Mouse (Mus musculus): Measurements from ENCODE around the gene Rpl22. TPM values are rescaled to one million over a fixed set of nuclear protein-coding genes. Genes with fewer than 3 reads are reported as not detected.

Rpl22 gene
- 41.7 and 89.7 TPM in 2 replicates for polyA plus RNA-seq (2012; rRNA removed; ENCODE audit: low replicate concordance)

DNA sequence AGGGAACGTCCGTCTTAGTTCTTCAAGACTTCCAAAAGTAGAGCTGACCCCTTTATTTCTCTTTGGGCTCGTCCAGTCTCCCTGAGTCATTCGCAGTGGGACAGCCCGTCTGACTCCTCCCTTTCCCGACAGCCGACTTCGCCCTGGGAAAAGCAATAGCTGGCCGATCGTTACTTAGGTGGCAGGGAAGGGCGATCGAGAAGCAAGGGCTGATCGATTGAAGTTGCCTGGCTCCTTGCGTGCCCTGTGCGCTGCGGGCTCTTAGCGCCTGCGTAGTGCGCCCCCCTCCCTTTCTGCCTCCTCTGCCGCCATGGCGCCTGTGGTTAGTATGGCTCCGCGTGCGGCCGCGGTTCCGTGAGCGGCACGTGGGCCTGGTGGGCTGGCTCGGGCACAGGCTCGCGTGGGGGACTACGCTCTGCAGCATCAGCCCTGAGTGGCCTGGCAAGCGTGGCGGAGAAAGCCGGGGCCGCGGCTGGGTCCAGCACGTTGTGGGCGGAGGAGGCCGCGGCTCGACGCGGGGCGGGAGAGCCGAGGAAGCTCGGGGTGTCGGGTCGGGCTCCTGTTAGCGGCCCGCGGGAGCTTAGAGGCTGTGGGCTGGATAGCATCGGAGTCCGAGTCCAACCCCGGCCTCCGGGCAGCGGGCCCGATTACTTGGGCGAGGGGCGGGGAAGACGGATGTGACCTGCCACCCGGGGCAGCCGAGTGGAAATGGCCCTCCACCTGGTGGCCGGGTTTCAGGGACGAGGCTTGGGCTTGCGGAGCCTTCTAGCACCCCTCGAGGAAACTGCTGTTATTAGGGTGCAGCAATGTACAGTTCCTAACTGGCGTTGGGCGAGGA, at the start of gene Rpl22:
Rpl22 (plus strand) TSS at position 169 of the 838 bp plus-strand sequence.

GRCm38 (mm10) chr4:152291562-152291961, 34.0 kb upstream of the Rpl22 start, which contains the start of gene Hes3:
Gene Hes3, minus strand, starts transcription at chr4:152291662.

DNA sequence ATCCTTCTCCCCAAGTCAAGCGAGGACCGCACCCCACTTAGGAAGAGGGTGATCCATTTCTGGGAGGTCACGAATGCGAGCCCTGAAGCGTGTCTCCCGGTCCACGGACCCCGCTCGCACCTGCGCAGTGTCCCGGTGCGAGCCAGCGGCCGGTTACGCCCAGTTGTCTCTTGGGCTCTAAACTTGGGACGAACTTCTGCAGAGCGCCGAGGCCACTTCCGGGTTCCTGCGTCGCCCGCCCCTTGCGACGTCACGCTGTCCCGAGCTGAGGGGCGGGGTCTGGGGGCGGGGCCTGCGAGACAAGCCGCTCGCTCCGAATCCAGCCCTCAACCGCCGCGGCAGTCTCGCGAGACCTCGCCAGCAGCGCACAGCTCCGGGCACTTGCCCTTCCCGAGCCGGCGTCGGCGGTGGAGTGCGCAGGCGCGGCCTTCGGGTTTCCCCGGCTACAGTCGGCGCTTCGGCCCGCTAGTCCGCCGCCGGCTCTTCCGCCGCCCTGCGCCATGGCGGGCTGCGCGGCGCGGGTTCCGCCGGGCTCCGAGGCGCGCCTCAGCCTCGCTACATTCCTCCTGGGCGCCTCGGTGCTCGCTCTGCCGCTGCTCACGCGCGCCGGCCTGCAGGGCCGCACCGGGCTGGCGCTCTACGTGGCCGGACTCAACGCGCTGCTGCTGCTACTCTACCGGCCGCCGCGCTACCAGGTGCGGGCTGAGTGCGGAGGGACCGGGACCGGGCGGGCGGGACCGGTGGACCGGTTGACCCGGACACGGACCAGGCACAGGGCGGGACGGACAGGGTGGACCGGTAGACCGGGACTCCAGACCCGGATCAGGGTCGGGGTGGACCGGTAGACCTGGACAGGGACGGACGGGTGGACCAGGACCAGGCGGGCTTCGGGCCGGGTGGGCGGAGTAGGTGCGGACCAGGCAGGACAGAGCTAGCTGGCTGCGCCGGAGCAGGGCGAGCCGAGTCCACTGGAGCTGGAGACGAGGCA, 28.4 kb upstream of the Rpl22 start, which contains the start of gene Icmt:
Icmt (plus strand) TSS at position 354 of the 988 bp plus-strand sequence.

DNA sequence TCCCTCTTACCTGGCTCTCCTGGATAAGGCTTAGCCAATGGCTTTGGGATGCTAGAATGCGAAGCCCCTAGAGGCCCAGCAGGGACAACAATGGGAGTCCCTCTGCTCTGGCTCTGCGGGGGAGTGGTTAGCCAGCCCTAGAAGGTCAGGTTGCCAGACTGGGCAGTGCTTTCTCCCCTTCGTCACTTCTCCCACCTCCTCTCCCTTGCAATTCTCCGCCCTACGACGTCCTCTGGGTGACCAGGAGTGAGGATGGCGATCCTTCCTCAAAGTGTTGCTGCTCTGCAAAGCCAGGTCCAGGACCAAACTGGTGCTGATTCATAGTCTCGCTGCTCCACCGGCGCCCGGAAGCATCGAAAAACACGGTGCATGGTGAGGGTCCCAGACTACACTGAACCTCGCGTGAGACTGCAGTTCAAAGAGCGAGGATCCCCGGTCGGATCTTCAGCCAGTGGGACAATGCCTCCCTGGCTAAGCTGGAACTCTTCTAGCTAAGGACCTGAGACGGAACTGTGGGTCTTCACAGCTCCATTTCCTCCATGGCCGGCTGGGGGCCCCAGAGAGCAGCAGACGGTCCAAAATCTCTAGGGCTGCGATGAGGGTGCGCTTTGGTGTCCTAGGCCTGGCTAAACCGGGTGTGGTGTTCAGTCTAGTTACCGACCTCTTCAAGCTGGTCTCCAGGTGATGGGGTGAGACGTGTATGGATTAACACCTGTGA, 6.9 kb upstream of the Rpl22 start, which contains the start of gene Rnf207:
Rnf207 (minus strand) TSS at position 477 of the 718 bp plus-strand sequence.

GRCm38 (mm10) chr4:152338419-152339292, 13.1 kb downstream of the Rpl22 start, which contains the start of gene Chd5:
Gene Chd5, plus strand, starts transcription at chr4:152338651.

Other genes with a start within 250 kb of the Rpl22 start
- gene Tnfrsf25, start 209.8 kb upstream of the Rpl22 start, polyA plus RNA-seq (2012; rRNA removed; ENCODE audit: low replicate concordance) = 7.3 and 12.8 TPM in 2 replicates
- 1.2 and 4.9 TPM in 2 replicates for gene Espn, start 173.4 kb upstream of the Rpl22 start, polyA plus RNA-seq (2012; rRNA removed; ENCODE audit: low replicate concordance)
- 0.14 TPM in 1 of 2 replicates, not detected in the other for gene Hes2, start 166.9 kb upstream of the Rpl22 start, polyA plus RNA-seq (2012; rRNA removed; ENCODE audit: low replicate concordance)
- gene Acot7, start 147.6 kb upstream of the Rpl22 start, polyA plus RNA-seq (2012; rRNA removed; ENCODE audit: low replicate concordance) = 32.2 and 38.4 TPM in 2 replicates
- gene Gpr153, start 51.5 kb upstream of the Rpl22 start, polyA plus RNA-seq (2012; rRNA removed; ENCODE audit: low replicate concordance) = 19.5 and 68.5 TPM in 2 replicates
- not detected in 2 replicates for gene Hes3, start 34.1 kb upstream of the Rpl22 start, polyA plus RNA-seq (2012; rRNA removed; ENCODE audit: low replicate concordance)
- gene Icmt, start 28.5 kb upstream of the Rpl22 start, polyA plus RNA-seq (2012; rRNA removed; ENCODE audit: low replicate concordance) = 26.9 and 41.0 TPM in 2 replicates
- 0.62 and 6.2 TPM in 2 replicates for gene Rnf207, start 6.7 kb upstream of the Rpl22 start, polyA plus RNA-seq (2012; rRNA removed; ENCODE audit: low replicate concordance)
- gene Chd5, start 12.9 kb downstream of the Rpl22 start, polyA plus RNA-seq (2012; rRNA removed; ENCODE audit: low replicate concordance) = 0.19 and 0.21 TPM in 2 replicates
- 0.62 and 2.5 TPM in 2 replicates for gene Nphp4, start 151.0 kb downstream of the Rpl22 start, polyA plus RNA-seq (2012; rRNA removed; ENCODE audit: low replicate concordance)
- gene Kcnab2, start 152.1 kb downstream of the Rpl22 start, polyA plus RNA-seq (2012; rRNA removed; ENCODE audit: low replicate concordance) = 4.0 and 4.5 TPM in 2 replicates